Mouse (Mus musculus): Measurements from ENCODE around the gene Srr. TPM values are rescaled to one million over a fixed set of nuclear protein-coding genes. Genes with fewer than 3 reads are reported as not detected.
A peak's percentile ranks its signal among the peaks of the same experiment; 100 is the strongest.

Gene Srr
- polyA plus RNA-seq, 1 experiment, result 7.7 TPM

DNA sequence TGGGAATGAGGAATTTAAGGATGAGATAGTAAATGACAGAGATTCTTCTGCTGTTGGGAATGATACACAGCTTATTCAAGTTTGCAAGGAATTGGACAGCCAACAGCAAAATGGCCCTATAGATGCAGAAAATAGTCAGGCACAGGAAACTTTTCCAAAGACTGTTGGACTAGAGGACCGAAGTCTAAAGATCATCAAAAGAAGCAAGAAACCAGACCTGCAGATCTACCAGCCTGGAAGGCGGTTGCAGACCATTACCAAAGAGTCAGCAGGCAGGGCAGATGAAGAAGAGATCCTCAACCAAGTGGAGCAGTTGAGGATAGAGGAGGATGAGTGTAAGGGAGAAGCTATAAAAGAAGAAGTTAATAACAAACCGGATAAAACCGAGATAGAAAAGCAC, 3.4 kb upstream of the Srr start:
- Histone ChIP-seq H3K27me3 (ENCODE audit: control insufficient read depth, insufficient read depth, low read length) (no peaks in the 10 kb centered on the region), H3K4me1 (replicated peaks; ENCODE audit: control insufficient read depth, insufficient read depth, low read length) (peaks cover 3% of the 10 kb centered on the region), H3K27ac (ENCODE audit: control insufficient read depth, insufficient read depth, low read length) (no peak overlapping the region), H3K36me3 (ENCODE audit: control insufficient read depth, insufficient read depth, low read length) (peaks cover 27% of the 10 kb centered on the region), H3K4me3 (ENCODE audit: control insufficient read depth, insufficient read depth, low read length) (no peak overlapping the region)
- WGBS, result 94% methylated on average over 4 of the region's 4 CpGs
- no peak for DNase-seq
- TF ChIP-seq CTCF (IDR thresholded peaks at IDR 0.05; ENCODE audit: borderline replicate concordance, control insufficient read depth, extremely low read depth, insufficient read depth, low read length, poor library complexity), result no peak
- no peak for TF ChIP-seq POLR2A (IDR thresholded peaks at IDR 0.05; ENCODE audit: control insufficient read depth, extremely low read depth, insufficient read depth, low read length, poor library complexity)

DNA sequence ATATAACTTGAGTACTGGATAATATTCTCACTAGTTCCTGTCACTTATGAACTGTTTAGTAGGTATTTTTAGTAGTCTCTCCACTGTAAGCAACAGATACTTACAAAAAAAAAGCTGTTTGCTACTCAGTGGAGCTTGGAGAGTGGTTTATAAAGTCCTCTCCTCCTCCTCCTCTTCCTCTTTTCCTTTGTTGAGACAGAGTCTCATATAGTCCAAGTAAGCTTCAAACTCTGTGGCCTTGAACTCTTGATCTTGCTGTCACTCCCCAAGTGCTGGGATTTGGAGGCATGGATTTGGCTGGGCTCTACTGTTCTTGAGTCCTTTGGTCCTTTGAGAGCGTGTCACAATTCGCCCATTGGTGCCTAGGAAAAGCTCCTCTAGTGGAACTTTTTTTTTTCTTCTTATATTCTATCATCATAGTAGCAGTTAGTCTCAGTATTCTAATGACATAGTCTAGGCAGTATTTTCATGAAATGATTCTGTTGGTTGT, 1.5 kb upstream of the Srr start:
- H3K4me1 ChIP-seq (replicated peaks; ENCODE audit: control insufficient read depth, insufficient read depth, low read length), result peaks cover 3% of the 10 kb centered on the region
- H3K4me3 ChIP-seq (ENCODE audit: control insufficient read depth, insufficient read depth, low read length), result no peak overlapping the region
- H3K27ac ChIP-seq (ENCODE audit: control insufficient read depth, insufficient read depth, low read length), result peak overlapping the region; percentile 37; the same call in 1 of the 2 replicates
- H3K36me3 ChIP-seq (ENCODE audit: control insufficient read depth, insufficient read depth, low read length), result peaks cover 11% of the 10 kb centered on the region
- DNase-seq, result no peak
- H3K27me3 ChIP-seq (ENCODE audit: control insufficient read depth, insufficient read depth, low read length), result no peaks in the 10 kb centered on the region
- 91% methylated on average over 2 of the region's 2 CpGs for WGBS
- TF ChIP-seq POLR2A (IDR thresholded peaks at IDR 0.05; ENCODE audit: control insufficient read depth, extremely low read depth, insufficient read depth, low read length, poor library complexity) (no peak), CTCF (IDR thresholded peaks at IDR 0.05; ENCODE audit: borderline replicate concordance, control insufficient read depth, extremely low read depth, insufficient read depth, low read length, poor library complexity) (no peak)

DNA sequence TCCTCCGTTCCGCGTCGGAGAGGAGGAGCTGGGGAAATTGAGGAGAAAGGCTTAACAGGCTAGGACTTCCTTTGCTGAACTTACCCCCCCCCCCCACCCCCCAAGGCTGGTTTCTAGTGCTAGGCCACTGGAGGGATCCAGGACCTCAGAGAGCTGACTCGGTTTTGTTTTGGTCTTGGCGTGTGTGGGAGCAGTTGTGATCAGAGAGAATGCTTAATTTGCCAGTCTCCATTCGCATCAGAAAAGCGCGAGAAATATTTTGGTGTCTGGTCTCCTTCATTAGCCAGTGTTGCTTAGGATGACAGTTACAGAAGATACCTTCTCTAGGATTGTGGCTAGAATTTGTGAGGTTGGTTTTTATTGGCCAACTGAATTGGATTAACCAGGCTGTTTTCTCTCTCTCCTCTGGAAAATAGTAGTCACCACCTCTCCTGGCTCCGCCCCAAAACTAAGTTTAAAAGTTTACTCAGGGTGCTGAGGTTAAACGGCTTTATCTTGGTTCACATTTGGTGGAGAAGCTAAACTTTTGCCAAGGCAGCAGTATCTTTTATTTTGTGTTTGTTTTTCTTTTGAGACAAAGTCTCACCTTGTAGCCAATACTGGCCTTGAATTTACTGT, 749 bp upstream of the Srr start:
- DNase-seq, result peak; percentile 18
- H3K36me3 ChIP-seq (ENCODE audit: control insufficient read depth, insufficient read depth, low read length), result peaks cover 4% of the 10 kb centered on the region
- TF ChIP-seq POLR2A (IDR thresholded peaks at IDR 0.05; ENCODE audit: control insufficient read depth, extremely low read depth, insufficient read depth, low read length, poor library complexity), result no peak
- no peak for TF ChIP-seq CTCF (IDR thresholded peaks at IDR 0.05; ENCODE audit: borderline replicate concordance, control insufficient read depth, extremely low read depth, insufficient read depth, low read length, poor library complexity)
- WGBS, result under 1% methylated on average over 11 of the region's 11 CpGs
- no peaks in the 10 kb centered on the region for H3K27me3 ChIP-seq (ENCODE audit: control insufficient read depth, insufficient read depth, low read length)
- peak overlapping the region; percentile 83 for H3K27ac ChIP-seq (ENCODE audit: control insufficient read depth, insufficient read depth, low read length)
- peaks cover 3% of the 10 kb centered on the region for H3K4me1 ChIP-seq (replicated peaks; ENCODE audit: control insufficient read depth, insufficient read depth, low read length)
- H3K4me3 ChIP-seq (ENCODE audit: control insufficient read depth, insufficient read depth, low read length), result peak overlapping the region; percentile 74

DNA sequence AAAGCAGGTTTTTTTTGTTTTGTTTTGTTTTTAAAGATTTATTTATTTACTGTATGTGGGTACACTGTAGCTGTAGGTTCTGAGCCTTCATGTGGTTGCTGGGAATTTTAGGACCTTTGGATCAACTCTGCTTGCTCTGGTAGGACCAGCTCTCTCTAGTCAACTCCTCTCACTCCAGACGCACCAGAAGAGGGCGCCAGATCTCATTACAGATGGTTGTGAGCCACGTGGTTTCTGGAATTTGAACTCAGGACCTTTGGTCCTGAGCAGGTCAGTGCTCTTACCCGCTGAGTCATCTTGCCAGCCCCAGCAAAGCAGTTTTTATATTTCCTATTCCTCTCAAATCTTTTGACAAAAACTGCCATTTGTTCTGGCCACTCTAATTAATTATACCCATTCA, 1.6 kb downstream of the Srr start:
- H3K27ac ChIP-seq (ENCODE audit: control insufficient read depth, insufficient read depth, low read length), result no peak overlapping the region
- no peaks in the 10 kb centered on the region for H3K36me3 ChIP-seq (ENCODE audit: control insufficient read depth, insufficient read depth, low read length)
- H3K4me1 ChIP-seq (replicated peaks; ENCODE audit: control insufficient read depth, insufficient read depth, low read length), result peaks cover 3% of the 10 kb centered on the region
- no peaks in the 10 kb centered on the region for H3K27me3 ChIP-seq (ENCODE audit: control insufficient read depth, insufficient read depth, low read length)
- WGBS, result 75% methylated on average over 4 of the region's 4 CpGs
- TF ChIP-seq CTCF (IDR thresholded peaks at IDR 0.05; ENCODE audit: borderline replicate concordance, control insufficient read depth, extremely low read depth, insufficient read depth, low read length, poor library complexity) (no peak), POLR2A (IDR thresholded peaks at IDR 0.05; ENCODE audit: control insufficient read depth, extremely low read depth, insufficient read depth, low read length, poor library complexity) (no peak)
- no peak overlapping the region for H3K4me3 ChIP-seq (ENCODE audit: control insufficient read depth, insufficient read depth, low read length)
- peak; percentile 49 for DNase-seq

DNA sequence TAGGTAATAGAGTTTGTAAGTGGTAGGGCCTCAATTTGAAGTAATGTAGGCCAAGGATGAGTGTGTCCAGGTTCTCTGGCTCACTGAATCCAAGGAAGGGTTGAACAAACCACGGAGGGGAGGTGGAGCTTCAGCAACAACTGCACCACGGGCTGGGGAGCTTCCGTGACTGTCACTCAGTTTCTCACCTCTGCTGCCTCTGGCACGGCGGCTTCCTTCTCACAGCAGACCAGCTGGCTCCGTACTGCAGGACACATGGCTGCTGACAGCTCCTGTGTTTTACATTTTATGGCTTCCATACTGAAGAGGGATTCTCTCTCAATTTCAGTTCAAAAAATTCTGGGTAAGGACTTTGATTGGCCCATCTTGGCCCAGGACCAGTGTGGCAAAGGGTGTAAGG, 6.5 kb downstream of the Srr start:
- H3K4me3 ChIP-seq (ENCODE audit: control insufficient read depth, insufficient read depth, low read length), result no peak overlapping the region
- H3K4me1 ChIP-seq (replicated peaks; ENCODE audit: control insufficient read depth, insufficient read depth, low read length), result no peaks in the 10 kb centered on the region
- H3K27me3 ChIP-seq (ENCODE audit: control insufficient read depth, insufficient read depth, low read length), result no peaks in the 10 kb centered on the region
- no peak for DNase-seq
- no peak overlapping the region for H3K27ac ChIP-seq (ENCODE audit: control insufficient read depth, insufficient read depth, low read length)
- TF ChIP-seq POLR2A (IDR thresholded peaks at IDR 0.05; ENCODE audit: control insufficient read depth, extremely low read depth, insufficient read depth, low read length, poor library complexity) (no peak), CTCF (IDR thresholded peaks at IDR 0.05; ENCODE audit: borderline replicate concordance, control insufficient read depth, extremely low read depth, insufficient read depth, low read length, poor library complexity) (no peak)
- 91% methylated on average over 6 of the region's 6 CpGs for WGBS
- no peaks in the 10 kb centered on the region for H3K36me3 ChIP-seq (ENCODE audit: control insufficient read depth, insufficient read depth, low read length)

DNA sequence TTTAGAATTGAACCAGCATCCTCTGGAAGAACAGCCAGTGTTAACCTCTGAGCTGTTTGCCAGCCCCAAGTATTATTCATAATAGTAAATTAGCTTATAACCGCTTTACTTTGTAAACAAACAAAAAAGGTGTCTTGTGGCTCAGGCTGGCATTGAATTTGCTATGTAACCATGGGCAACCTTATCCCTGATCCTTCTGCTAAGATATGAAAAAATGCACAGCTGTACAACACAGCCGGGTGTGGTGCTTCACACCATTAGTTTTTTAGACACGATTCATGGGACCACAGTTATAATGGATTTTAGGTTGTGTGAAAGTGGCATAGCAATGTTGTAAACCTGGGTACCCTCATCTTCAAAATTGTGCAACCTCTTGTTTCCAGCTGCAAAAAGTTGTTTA, 13.3 kb downstream of the Srr start:
- peaks cover 21% of the 10 kb centered on the region for H3K36me3 ChIP-seq (ENCODE audit: control insufficient read depth, insufficient read depth, low read length)
- no peak for DNase-seq
- no peak overlapping the region for H3K4me3 ChIP-seq (ENCODE audit: control insufficient read depth, insufficient read depth, low read length)
- no peaks in the 10 kb centered on the region for H3K4me1 ChIP-seq (replicated peaks; ENCODE audit: control insufficient read depth, insufficient read depth, low read length)
- TF ChIP-seq POLR2A (IDR thresholded peaks at IDR 0.05; ENCODE audit: control insufficient read depth, extremely low read depth, insufficient read depth, low read length, poor library complexity) (no peak), CTCF (IDR thresholded peaks at IDR 0.05; ENCODE audit: borderline replicate concordance, control insufficient read depth, extremely low read depth, insufficient read depth, low read length, poor library complexity) (no peak)
- no peaks in the 10 kb centered on the region for H3K27me3 ChIP-seq (ENCODE audit: control insufficient read depth, insufficient read depth, low read length)
- WGBS, result 90% methylated on average over 3 of the region's 3 CpGs
- no peak overlapping the region for H3K27ac ChIP-seq (ENCODE audit: control insufficient read depth, insufficient read depth, low read length)
